ENCODE assay signal across 19 mouse cellular contexts in genomic region chr3:98101541-98101940, GRCm38 (mm10). TPM values are rescaled to one million over a fixed set of nuclear protein-coding genes. Genes with fewer than 3 reads are reported as not detected.
A peak's percentile ranks its signal among the peaks of the same experiment; 100 is the strongest.
DNase-seq lines count a peak whose midpoint lies in the region; ATAC-seq and TF ChIP-seq lines count a peak whose summit lies in the region.
"Had no signal": no experiment of that assay in that cellular context is flagged by ENCODE, and none has a peak within 500 bp of the region (broad histone marks: within the 10 kb centered on the region; RNA-seq: fewer than 3 reads in every experiment).

No protein-coding gene starts in this region.

- H3K9me3 ChIP-seq in embryonic facial prominence, embryonic 10.5 days: peaks cover 12% of the 10 kb centered on the region
- no peaks in the 10 kb centered on the region for H3K9me3 ChIP-seq in liver, postnatal 0 days (ENCODE audit: low read length)

- no peak overlapping the region for H3K4me3 ChIP-seq in layer of hippocampus, adult 2 months
- H3K4me3 ChIP-seq in embryonic facial prominence, embryonic 10.5 days: no peak overlapping the region
- no peak overlapping the region for H3K4me3 ChIP-seq in liver, postnatal 0 days (ENCODE audit: low read depth, low read length)
- H3K4me3 ChIP-seq: erythroblast, embryonic 14.5 days; neural tube, embryonic 12.5 days had no signal

- peak overlapping the region; percentile 48 for H3K27ac ChIP-seq in layer of hippocampus, adult 2 months
- peak overlapping the region; percentile 58 for H3K27ac ChIP-seq in embryonic facial prominence, embryonic 10.5 days (replicated peaks)
- no peak overlapping the region for H3K27ac ChIP-seq in liver, postnatal 0 days (ENCODE audit: low read depth)
- H3K27ac ChIP-seq: hindbrain, embryonic 14.5 days; neural tube, embryonic 12.5 days had no signal

- no peak for ATAC-seq in liver, postnatal 0 days

- peaks cover 45% of the 10 kb centered on the region for H3K4me1 ChIP-seq in embryonic facial prominence, embryonic 10.5 days
- peaks cover 3% of the 10 kb centered on the region for H3K4me1 ChIP-seq in liver, postnatal 0 days (ENCODE audit: insufficient read depth)

- no peak overlapping the region for H3K4me2 ChIP-seq in liver, postnatal 0 days (ENCODE audit: low read depth, low read length)
- H3K4me2 ChIP-seq: heart, embryonic 11.5 days; hindbrain, embryonic 14.5 days; midbrain, embryonic 11.5 days; neural tube, embryonic 12.5 days had no signal

- WGBS in embryonic facial prominence, embryonic 10.5 days: 39% methylated on average over 10 of the region's 10 CpGs
- WGBS in liver, postnatal 0 days (ENCODE audit: insufficient replicate concordance): 57% methylated on average over 10 of the region's 10 CpGs

- H3K9ac ChIP-seq in liver, postnatal 0 days (replicated peaks): no peak overlapping the region
- H3K9ac ChIP-seq: hindbrain, embryonic 14.5 days; neural tube, embryonic 12.5 days had no signal

- H3K27me3 ChIP-seq in embryonic facial prominence, embryonic 10.5 days (replicated peaks; ENCODE audit: low read depth, poor library complexity, severe bottlenecking): no peaks in the 10 kb centered on the region
- H3K27me3 ChIP-seq in liver, postnatal 0 days (ENCODE audit: insufficient read depth, low read length): no peaks in the 10 kb centered on the region
- H3K27me3 ChIP-seq: neural tube, embryonic 12.5 days had no signal

- no peak for TF ChIP-seq EP300 in liver, postnatal 0 days (IDR thresholded peaks at IDR 0.05; ENCODE audit: low read depth)

- peaks cover 98% of the 10 kb centered on the region for H3K36me3 ChIP-seq in embryonic facial prominence, embryonic 10.5 days (replicated peaks)
- peaks cover 71% of the 10 kb centered on the region for H3K36me3 ChIP-seq in liver, postnatal 0 days (replicated peaks; ENCODE audit: insufficient read depth, low read length)

- no peak for TF ChIP-seq CTCF in layer of hippocampus, adult 2 months (conservative IDR thresholded peaks at IDR 0.05)
- no peak for TF ChIP-seq CTCF in liver, postnatal 0 days (IDR thresholded peaks at IDR 0.05; ENCODE audit: low read depth)

- DNase-seq in layer of hippocampus, adult 2 months (ENCODE audit: low spot score in 2 of 2): no peak
- no peak for DNase-seq in layer of hippocampus, postnatal 25 days (ENCODE audit: extremely low spot score in 1 of 2, low spot score in 1 of 2)
- DNase-seq in c-Kit-positive CD71-negative TER-119-negative erythroid progenitor cells, embryonic 14.5 days (ENCODE audit: low read depth): peak; percentile 22
- DNase-seq in embryonic facial prominence, embryonic 10.5 days (ENCODE audit: low spot score): peak; percentile 78
- DNase-seq in kidney, postnatal 4 days: peak; percentile 51 to 66
- DNase-seq in cerebellum, adult 8-10 months: no peak
- DNase-seq in liver, postnatal 0 days: no peak
- DNase-seq in left cerebral cortex, adult 8-10 months (ENCODE audit: low spot score in 2 of 2): no peak
- DNase-seq: cerebellum, adult 18-20 months; retina, postnatal 1 day had no signal

RNA-seq across cellular contexts. Expression of gene Adam30, which starts 58.9 kb away (rescaled TPM):
- not detected for total RNA-seq in layer of hippocampus, adult 2 months (2021)
- total RNA-seq in layer of hippocampus, postnatal 25 days (2021): not detected
- not detected in 2 replicates for polyA plus RNA-seq in embryonic facial prominence, embryonic 10.5 days (2016; fragmentation: Nextera tagmentation; extraction: Ambion mirVana)
- not detected in 2 replicates for polyA plus RNA-seq in liver, postnatal 0 days (2015; fragmentation: Nextera tagmentation; extraction: Ambion mirVana)
- total RNA-seq in left cerebral cortex, adult 8-10 months (2022): not detected
- total RNA-seq: adrenal gland, postnatal 36 days; layer of hippocampus, adult 18-20 months; liver, adult 2 months had no signal
- polyA plus RNA-seq: erythroblast, embryonic 14.5 days; heart, embryonic 11.5 days; hindbrain, embryonic 14.5 days; liver, adult 2 months; midbrain, embryonic 11.5 days; neural tube, embryonic 12.5 days; spleen, adult 2 months had no signal

Comparison
In these comparisons a context has a peak if more than half of its experiments do, and no peak if none do; other contexts are left out.
1. DNase-seq: peak in c-Kit-positive CD71-negative TER-119-negative erythroid progenitor cells, embryonic 14.5 days (single experiment), embryonic facial prominence, embryonic 10.5 days (single experiment) and kidney, postnatal 4 days (2 of 2); none in layer of hippocampus, adult 2 months (0 of 2), layer of hippocampus, postnatal 25 days (0 of 2), cerebellum, adult 8-10 months (single experiment), liver, postnatal 0 days (single experiment) and left cerebral cortex, adult 8-10 months (0 of 2).